Mouse (Mus musculus) retina, adult 2 months (tissue): ENCODE results near the gene Dio1.

ENCODE experiments used
- DNase-seq: peaks from one replicate; pipeline ENCODE4 v3.0.0-alpha.2; 2012; ENCODE audit warnings: low read depth, low spot score

Gene Dio1

GRCm38 (mm10) chr4:107247110-107247509 lies 59.9 kb downstream of the Dio1 start:
- DNase-seq, result no peak

- DNase-seq, result no peak
Measured at GRCm38 (mm10) chr4:107246040-107246439, 60.9 kb downstream of the Dio1 start.

GRCm38 (mm10) chr4:107245368-107245767 lies 61.6 kb downstream of the Dio1 start:
- DNase-seq, result no peak

GRCm38 (mm10) chr4:107243365-107244333 lies 63.3 kb downstream of the Dio1 start:
- DNase-seq, result no peak
